Mouse (Mus musculus): ENCODE data around the gene Dguok. TPM values are rescaled to one million over a fixed set of nuclear protein-coding genes. Genes with fewer than 3 reads are reported as not detected.

Gene Dguok
- polyA plus RNA-seq (2012; rRNA removed) = 15.5 and 16.0 TPM in 2 replicates

DNA sequence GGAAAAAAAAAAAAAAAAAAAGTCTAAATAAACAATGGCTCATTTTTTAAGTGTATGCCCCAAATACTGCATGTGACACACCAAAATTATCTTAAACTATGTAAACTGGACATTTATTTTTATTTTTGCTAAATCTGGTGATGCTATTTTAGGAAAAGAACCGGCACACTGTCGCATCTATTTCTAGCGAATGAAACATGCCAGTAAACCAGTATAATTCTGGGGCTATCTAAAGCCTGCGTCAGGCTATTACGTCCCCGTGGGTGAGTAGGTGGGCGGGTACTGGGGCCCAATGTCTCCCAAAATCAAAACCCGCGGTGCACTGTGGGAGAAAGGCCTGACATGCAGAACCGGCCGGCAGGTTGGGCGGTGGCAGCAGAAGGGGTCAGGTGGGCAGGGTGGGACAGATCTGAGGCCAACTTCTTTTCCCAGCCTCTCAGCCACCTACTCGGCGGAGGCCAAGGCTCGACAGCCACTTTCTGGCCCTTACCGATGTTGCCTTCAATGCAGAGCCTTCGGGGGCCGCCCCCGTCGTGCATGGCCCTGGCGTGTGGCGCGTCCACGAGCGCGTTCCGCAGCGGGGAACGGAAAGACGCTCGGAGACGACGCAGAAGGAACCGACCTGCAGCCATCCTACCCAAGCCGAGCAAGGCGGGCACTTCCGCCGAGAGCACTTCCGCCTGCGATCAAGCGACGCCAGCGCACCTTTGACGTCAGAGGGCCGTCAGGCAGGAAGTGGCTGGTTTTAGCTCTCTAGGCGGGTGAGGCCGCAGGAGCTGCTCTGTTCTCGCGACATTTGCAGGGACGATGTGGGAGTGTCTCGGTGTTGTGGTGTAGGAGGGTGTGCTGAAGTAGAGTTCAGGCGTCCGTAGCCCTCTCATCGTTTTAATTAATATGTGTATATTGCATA, at the start of gene Dguok:
Gene Dguok (minus strand): TSS at position 712 of the 910 bp plus-strand sequence.
- peak within 1 kb of the TSS; percentile 89 for H3K4me3 ChIP-seq (ENCODE audit: control insufficient read depth, low read depth, low read length)
- H3K36me3 ChIP-seq (ENCODE audit: control insufficient read depth, insufficient read depth, low read length) = no peaks in the 10 kb centered on the region
- peak within 1 kb of the TSS; percentile 86 for H3K27ac ChIP-seq (ENCODE audit: control insufficient read depth, insufficient read depth, low read depth, low read length)
- TF ChIP-seq POLR2A (IDR thresholded peaks at IDR 0.05; ENCODE audit: control insufficient read depth, low read depth, low read length) (peak; percentile 93), CTCF (IDR thresholded peaks at IDR 0.05; ENCODE audit: control insufficient read depth, insufficient read depth, insufficient replicate concordance, low read depth, low read length) (no peak)
- H3K27me3 ChIP-seq (ENCODE audit: control insufficient read depth, insufficient read depth, low read length) = no peaks in the 10 kb centered on the region
- peaks cover 2% of the 10 kb centered on the region for H3K4me1 ChIP-seq (ENCODE audit: control insufficient read depth, insufficient read depth, low read length)

DNA sequence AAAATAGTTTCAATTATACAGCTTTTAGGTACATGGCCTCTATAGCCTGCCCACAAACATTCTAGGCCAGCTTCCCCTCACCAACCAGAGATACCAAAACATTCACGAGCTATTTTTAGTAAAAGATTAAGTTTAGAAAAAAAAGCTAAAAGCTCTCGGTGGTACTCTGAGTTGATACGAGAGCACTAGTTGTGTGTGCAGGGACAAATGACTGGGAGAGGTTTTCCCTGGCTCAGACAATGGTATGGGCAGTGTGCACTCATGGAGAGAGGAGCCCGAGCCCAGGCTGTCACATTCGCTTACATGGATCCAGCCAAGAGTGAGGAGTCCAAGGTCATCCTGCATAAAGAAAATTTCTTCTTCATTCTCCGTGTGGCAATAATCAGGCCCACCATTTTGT, 49.2 kb upstream of the Dguok start:
- Histone ChIP-seq H3K27ac (ENCODE audit: control insufficient read depth, insufficient read depth, low read depth, low read length) (no peak overlapping the region), H3K4me3 (ENCODE audit: control insufficient read depth, low read depth, low read length) (no peak overlapping the region), H3K4me1 (ENCODE audit: control insufficient read depth, insufficient read depth, low read length) (no peaks in the 10 kb centered on the region), H3K27me3 (ENCODE audit: control insufficient read depth, insufficient read depth, low read length) (no peaks in the 10 kb centered on the region), H3K36me3 (ENCODE audit: control insufficient read depth, insufficient read depth, low read length) (peaks cover 2% of the 10 kb centered on the region; the same call in 1 of the 2 replicates)
- no peak for TF ChIP-seq CTCF (IDR thresholded peaks at IDR 0.05; ENCODE audit: control insufficient read depth, insufficient read depth, insufficient replicate concordance, low read depth, low read length)
- TF ChIP-seq POLR2A (IDR thresholded peaks at IDR 0.05; ENCODE audit: control insufficient read depth, low read depth, low read length) = no peak

DNA sequence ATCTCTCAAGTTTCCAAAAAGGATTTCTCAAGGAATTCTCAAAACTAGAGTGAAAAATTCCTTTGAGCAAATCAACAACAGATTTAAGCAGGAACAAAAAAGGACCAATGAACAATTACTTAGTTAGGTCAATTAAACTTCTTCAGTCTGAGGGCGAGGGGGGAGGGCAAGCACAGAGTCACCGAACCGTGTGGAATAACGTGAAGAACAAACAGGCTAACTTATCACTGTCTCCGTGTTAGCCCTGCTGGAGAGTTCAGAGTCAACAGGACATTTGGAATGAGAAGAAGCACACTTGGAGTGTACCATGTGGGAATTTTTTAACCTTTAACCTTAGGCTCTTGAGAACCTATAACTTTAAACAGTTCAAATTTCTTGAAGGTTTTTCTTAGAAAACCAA, 41.6 kb upstream of the Dguok start:
- Histone ChIP-seq H3K36me3 (ENCODE audit: control insufficient read depth, insufficient read depth, low read length) (no peaks in the 10 kb centered on the region; the same call in 1 of the 2 replicates), H3K4me1 (ENCODE audit: control insufficient read depth, insufficient read depth, low read length) (no peaks in the 10 kb centered on the region), H3K4me3 (ENCODE audit: control insufficient read depth, low read depth, low read length) (no peak overlapping the region), H3K27me3 (ENCODE audit: control insufficient read depth, insufficient read depth, low read length) (no peaks in the 10 kb centered on the region), H3K27ac (ENCODE audit: control insufficient read depth, insufficient read depth, low read depth, low read length) (no peak overlapping the region)
- TF ChIP-seq CTCF (IDR thresholded peaks at IDR 0.05; ENCODE audit: control insufficient read depth, insufficient read depth, insufficient replicate concordance, low read depth, low read length) (no peak), POLR2A (IDR thresholded peaks at IDR 0.05; ENCODE audit: control insufficient read depth, low read depth, low read length) (no peak)

DNA sequence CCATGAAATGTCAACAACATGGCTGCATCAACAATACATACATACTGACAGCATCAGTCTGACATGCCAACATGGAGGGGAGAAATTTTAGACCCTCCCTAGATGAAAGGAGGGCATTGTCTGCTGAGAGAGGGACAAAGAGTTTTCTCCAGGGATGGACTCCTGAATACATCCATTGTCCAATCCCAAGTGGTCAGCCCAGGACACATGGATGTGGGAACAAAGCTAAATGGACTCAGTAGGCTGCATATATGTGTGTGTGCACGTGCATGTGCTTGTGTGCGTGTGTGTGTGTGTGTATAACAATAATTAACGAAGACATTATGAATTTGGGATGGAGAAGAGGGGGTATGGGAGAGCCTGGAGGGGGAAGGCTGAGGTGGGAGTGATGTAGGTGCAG, 39.0 kb upstream of the Dguok start:
- no peak overlapping the region for H3K27ac ChIP-seq (ENCODE audit: control insufficient read depth, insufficient read depth, low read depth, low read length)

DNA sequence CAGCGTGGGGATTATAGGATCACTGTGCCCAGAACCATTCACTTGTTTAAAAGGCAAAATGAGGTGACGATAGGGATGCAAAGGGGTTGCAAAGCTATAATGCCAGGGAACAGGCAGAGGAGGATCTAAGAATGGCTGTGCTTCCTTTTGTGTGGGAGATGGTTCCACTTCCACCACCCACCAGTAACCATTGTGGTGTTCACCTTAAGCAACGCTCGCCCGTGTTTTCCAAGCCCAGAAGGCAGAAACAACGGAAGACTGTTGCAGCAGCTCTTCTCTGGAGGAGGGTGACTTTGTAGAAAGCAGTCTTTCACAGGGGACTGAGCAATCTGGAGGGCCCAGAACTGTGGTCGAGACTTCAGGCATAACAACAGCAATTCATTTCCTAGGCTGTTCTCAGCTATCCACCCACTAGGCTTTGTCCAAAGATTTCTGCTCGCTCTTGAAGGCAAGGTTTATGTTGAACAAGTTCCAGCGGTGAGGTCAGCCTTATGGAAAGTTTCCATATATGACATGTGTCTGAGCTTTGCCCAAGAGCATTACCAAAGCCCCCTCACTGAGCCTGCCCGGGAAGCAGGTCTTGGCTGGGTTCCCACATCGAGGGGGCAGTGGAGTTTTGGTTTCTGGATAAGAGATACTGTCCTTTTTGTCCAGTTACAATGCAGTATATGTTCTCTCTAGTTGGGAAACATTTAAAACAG, 35.1 kb upstream of the Dguok start:
- no peaks in the 10 kb centered on the region for H3K27me3 ChIP-seq (ENCODE audit: control insufficient read depth, insufficient read depth, low read length)
- H3K36me3 ChIP-seq (ENCODE audit: control insufficient read depth, insufficient read depth, low read length) = no peaks in the 10 kb centered on the region
- no peak overlapping the region for H3K4me3 ChIP-seq (ENCODE audit: control insufficient read depth, low read depth, low read length)
- H3K4me1 ChIP-seq (ENCODE audit: control insufficient read depth, insufficient read depth, low read length) = no peaks in the 10 kb centered on the region
- H3K27ac ChIP-seq (ENCODE audit: control insufficient read depth, insufficient read depth, low read depth, low read length) = no peak overlapping the region
- TF ChIP-seq POLR2A (IDR thresholded peaks at IDR 0.05; ENCODE audit: control insufficient read depth, low read depth, low read length) (no peak), CTCF (IDR thresholded peaks at IDR 0.05; ENCODE audit: control insufficient read depth, insufficient read depth, insufficient replicate concordance, low read depth, low read length) (no peak)

More for the DNA sequence above, 39.0 kb upstream of the Dguok start:
- Histone ChIP-seq H3K36me3 (ENCODE audit: control insufficient read depth, insufficient read depth, low read length) (no peaks in the 10 kb centered on the region), H3K27me3 (ENCODE audit: control insufficient read depth, insufficient read depth, low read length) (no peaks in the 10 kb centered on the region), H3K4me1 (ENCODE audit: control insufficient read depth, insufficient read depth, low read length) (no peaks in the 10 kb centered on the region), H3K4me3 (ENCODE audit: control insufficient read depth, low read depth, low read length) (no peak overlapping the region)
- TF ChIP-seq POLR2A (IDR thresholded peaks at IDR 0.05; ENCODE audit: control insufficient read depth, low read depth, low read length) (no peak), CTCF (IDR thresholded peaks at IDR 0.05; ENCODE audit: control insufficient read depth, insufficient read depth, insufficient replicate concordance, low read depth, low read length) (no peak)

DNA sequence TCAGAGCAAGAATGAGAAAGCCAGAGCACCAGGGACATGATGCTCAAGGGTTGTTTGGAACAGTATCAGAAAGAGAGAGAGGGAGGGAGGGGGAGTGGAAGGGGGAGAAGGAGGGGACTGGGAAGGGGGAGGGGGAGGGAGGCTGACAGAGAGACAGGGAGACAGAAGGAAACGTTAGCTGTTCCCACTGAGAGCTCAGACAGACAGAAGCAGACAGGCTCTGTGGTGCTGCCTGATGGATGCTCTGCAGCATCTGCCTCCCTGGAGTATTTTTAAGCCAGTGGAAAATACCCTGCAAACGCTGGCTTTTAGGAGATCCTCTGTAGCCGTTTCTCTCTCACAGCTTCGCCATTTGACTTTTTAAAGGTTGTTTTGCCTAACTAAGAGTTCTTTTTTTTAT, 33.2 kb upstream of the Dguok start:
- no peak for TF ChIP-seq POLR2A (IDR thresholded peaks at IDR 0.05; ENCODE audit: control insufficient read depth, low read depth, low read length)
- TF ChIP-seq CTCF (IDR thresholded peaks at IDR 0.05; ENCODE audit: control insufficient read depth, insufficient read depth, insufficient replicate concordance, low read depth, low read length) = no peak
- H3K36me3 ChIP-seq (ENCODE audit: control insufficient read depth, insufficient read depth, low read length) = no peaks in the 10 kb centered on the region
- no peaks in the 10 kb centered on the region for H3K27me3 ChIP-seq (ENCODE audit: control insufficient read depth, insufficient read depth, low read length)
- H3K4me1 ChIP-seq (ENCODE audit: control insufficient read depth, insufficient read depth, low read length) = no peaks in the 10 kb centered on the region
- H3K27ac ChIP-seq (ENCODE audit: control insufficient read depth, insufficient read depth, low read depth, low read length) = no peak overlapping the region
- no peak overlapping the region for H3K4me3 ChIP-seq (ENCODE audit: control insufficient read depth, low read depth, low read length)

DNA sequence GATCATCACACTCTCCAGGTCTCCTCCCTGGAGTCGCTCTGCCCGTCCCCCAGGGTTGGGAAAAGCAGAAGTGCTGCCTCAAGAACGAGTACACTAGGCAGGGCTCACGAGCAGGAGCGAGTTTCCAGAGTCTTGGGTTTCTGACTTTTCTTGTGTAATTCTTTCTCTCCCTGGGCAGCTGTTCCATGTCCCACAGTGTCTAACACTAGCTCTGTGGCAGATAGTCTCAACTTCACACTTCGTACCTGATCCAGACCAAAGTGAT, 30.0 kb upstream of the Dguok start:
- no peak overlapping the region for H3K4me3 ChIP-seq (ENCODE audit: control insufficient read depth, low read depth, low read length)
- H3K27me3 ChIP-seq (ENCODE audit: control insufficient read depth, insufficient read depth, low read length) = no peaks in the 10 kb centered on the region
- no peaks in the 10 kb centered on the region for H3K4me1 ChIP-seq (ENCODE audit: control insufficient read depth, insufficient read depth, low read length)
- H3K36me3 ChIP-seq (ENCODE audit: control insufficient read depth, insufficient read depth, low read length) = no peaks in the 10 kb centered on the region
- no peak overlapping the region for H3K27ac ChIP-seq (ENCODE audit: control insufficient read depth, insufficient read depth, low read depth, low read length)
- TF ChIP-seq CTCF (IDR thresholded peaks at IDR 0.05; ENCODE audit: control insufficient read depth, insufficient read depth, insufficient replicate concordance, low read depth, low read length) = no peak
